Mouse (Mus musculus) liver, postnatal 0 days (tissue): Measurements from ENCODE around the gene Pklr.

Experiments
- CTCF ChIP-seq: sonication (generic); IDR thresholded peaks from 2 replicates; pipeline ENCODE4 v1.5.1; 2016; ENCODE audit warnings: antibody characterized with exemption, low read depth
- EP300 ChIP-seq: IDR thresholded peaks from 2 replicates; pipeline ENCODE4 v1.6.1; 2016; ENCODE audit warnings: antibody characterized with exemption, low read depth, mild to moderate bottlenecking

GRCm38 (mm10) chr3:89190436-89190835 lies 54.5 kb downstream of the Pklr start:
- TF ChIP-seq CTCF (no peak), EP300 (no peak)
